Mouse (Mus musculus): ENCODE measurements around the gene Cd3d.
"Not testable (repeated sequence)": the region's sequence is repeated elsewhere in the genome, so short reads cannot be mapped to it uniquely, and the experiment has no call there.

- not testable (repeated sequence) for TF ChIP-seq CTCF (IDR thresholded peaks at IDR 0.05; ENCODE audit: control insufficient read depth, insufficient read depth, low read length); POLR2A (IDR thresholded peaks at IDR 0.05; ENCODE audit: borderline replicate concordance, control insufficient read depth, low read depth, low read length)
Observed at GRCm38 (mm10) chr9:44967763-44968162, 13.8 kb upstream of the Cd3d start.
